Mouse (Mus musculus) intestine, postnatal 0 days (tissue): ENCODE results near the gene BC005561. TPM values are rescaled to one million over a fixed set of nuclear protein-coding genes. Genes with fewer than 3 reads are reported as not detected.

Source experiments
- ATAC-seq: fragments of 200-750 bp; cut with Nextera tagmentation; 2 replicates; pipeline ENCODE4 v1.8.0; 2017; ENCODE audit warnings: mild to moderate bottlenecking, moderate TSS enrichment, moderate library complexity
- H3K27ac ChIP-seq: fragments of 300-500 bp; sonication (generic); 2 replicates; pipeline ENCODE4 v1.5.1; 2014; ENCODE audit warnings: mild to moderate bottlenecking, low read depth, low read length, moderate library complexity
- H3K27me3 ChIP-seq: fragments of 300-500 bp; sonication (generic); replicated peaks from 2 replicates; pipeline ENCODE4 v1.6.1; 2014; ENCODE audit warnings: low read length, mixed read lengths; ENCODE audit not compliant: control insufficient read depth, insufficient read depth
- H3K36me3 ChIP-seq: fragments of 300-500 bp; sonication (generic); 2 replicates; pipeline ENCODE4 v1.6.1; 2014; ENCODE audit warnings: mild to moderate bottlenecking, moderate library complexity; ENCODE audit not compliant: control insufficient read depth, insufficient read depth
- H3K4me1 ChIP-seq: fragments of 300-500 bp; sonication (generic); replicated peaks from 2 replicates; pipeline ENCODE4 v1.6.1; 2014; ENCODE audit warnings: antibody characterized with exemption, low read length, mixed read lengths; ENCODE audit not compliant: control insufficient read depth, insufficient read depth
- H3K4me2 ChIP-seq: fragments of 300-500 bp; sonication (generic); replicated peaks from 2 replicates; pipeline ENCODE4 v1.6.1; 2014; ENCODE audit warnings: low read depth, mild to moderate bottlenecking, moderate library complexity
- H3K4me3 ChIP-seq: fragments of 300-500 bp; sonication (generic); 2 replicates; pipeline ENCODE4 v1.5.1; 2014; ENCODE audit warnings: low read depth, low read length
- H3K9ac ChIP-seq: fragments of 300-500 bp; sonication (generic); 2 replicates; pipeline ENCODE4 v1.6.1; 2014; ENCODE audit warnings: mild to moderate bottlenecking, low read depth, low read length
- H3K9me3 ChIP-seq: fragments of 300-500 bp; sonication (generic); 2 replicates; pipeline ENCODE4 v1.6.1; 2016; ENCODE audit warnings: mixed run types; ENCODE audit not compliant: control insufficient read depth
- CTCF ChIP-seq: sonication (generic); IDR thresholded peaks from 2 replicates; pipeline ENCODE4 v1.5.1; 2016; ENCODE audit warnings: low read depth, mild to moderate bottlenecking, control low read depth, antibody characterized with exemption, moderate library complexity
- WGBS: fragments of 180-500 bp; shearing (Covaris S2); extraction: QIAGEN DNeasy Blood & Tissue Kit; methylation state at CpG from one replicate; pipeline ENCODE4 v1.1.7; 2014; 5-methylcytosine and 5-hydroxymethylcytosine counted together
- polyA plus RNA-seq: library from polyadenylated mRNA; unstranded; fragments of >200 nt; fragmentation: Nextera tagmentation; extraction: Ambion mirVana; gene quantifications from 2 replicates; pipeline ENCODE4 v1.2.1, GENCODE M21; 2015

BC005561 gene
- polyA plus RNA-seq, 1 experiment from 2014 or later, result 4.3 TPM

GRCm38 (mm10) chr5:104465279-104465678 is 42.9 kb upstream of the BC005561 start:
- Histone ChIP-seq H3K9me3 (no peaks in the 10 kb centered on the region), H3K4me3 (no peak overlapping the region), H3K4me1 (no peaks in the 10 kb centered on the region), H3K4me2 (no peak overlapping the region), H3K36me3 (peaks cover 17% of the 10 kb centered on the region; the same call in 1 of the 2 replicates), H3K27me3 (no peaks in the 10 kb centered on the region), H3K9ac (no peak overlapping the region), H3K27ac (no peak overlapping the region)
- no peak for ATAC-seq
- WGBS, result 72% methylated on average over 8 of the region's 8 CpGs
- TF ChIP-seq CTCF, result no peak

GRCm38 (mm10) chr5:104465731-104466130 is 42.4 kb upstream of the BC005561 start:
- Histone ChIP-seq H3K9ac (no peak overlapping the region), H3K36me3 (peaks cover 19% of the 10 kb centered on the region; the same call in 1 of the 2 replicates), H3K4me1 (no peaks in the 10 kb centered on the region), H3K27me3 (no peaks in the 10 kb centered on the region), H3K27ac (no peak overlapping the region), H3K4me2 (no peak overlapping the region), H3K9me3 (no peaks in the 10 kb centered on the region), H3K4me3 (no peak overlapping the region)
- 83% methylated on average over 12 of the region's 12 CpGs for WGBS
- TF ChIP-seq CTCF, result no peak
- no peak for ATAC-seq

GRCm38 (mm10) chr5:104466816-104467215 is 41.3 kb upstream of the BC005561 start:
- Histone ChIP-seq H3K9ac (no peak overlapping the region), H3K4me2 (no peak overlapping the region), H3K27me3 (no peaks in the 10 kb centered on the region), H3K4me3 (no peak overlapping the region), H3K27ac (no peak overlapping the region), H3K4me1 (no peaks in the 10 kb centered on the region), H3K36me3 (peaks cover 24% of the 10 kb centered on the region; the same call in 1 of the 2 replicates), H3K9me3 (no peaks in the 10 kb centered on the region)
- no peak for ATAC-seq
- 95% methylated on average over 16 of the region's 16 CpGs for WGBS
- no peak for TF ChIP-seq CTCF

GRCm38 (mm10) chr5:104468586-104468985 is 39.6 kb upstream of the BC005561 start:
- H3K9me3 ChIP-seq, result no peaks in the 10 kb centered on the region
- no peak for TF ChIP-seq CTCF
- H3K27ac ChIP-seq, result no peak overlapping the region
- no peak overlapping the region for H3K4me2 ChIP-seq
- H3K4me3 ChIP-seq, result no peak overlapping the region
- peaks cover 40% of the 10 kb centered on the region for H3K36me3 ChIP-seq
- ATAC-seq, result no peak
- H3K27me3 ChIP-seq, result no peaks in the 10 kb centered on the region
- no peaks in the 10 kb centered on the region for H3K4me1 ChIP-seq
- no peak overlapping the region for H3K9ac ChIP-seq
- 94% methylated on average over 5 of the region's 5 CpGs for WGBS

- Histone ChIP-seq H3K9me3 (no peaks in the 10 kb centered on the region), H3K36me3 (peaks cover 40% of the 10 kb centered on the region), H3K9ac (no peak overlapping the region), H3K4me1 (no peaks in the 10 kb centered on the region), H3K27me3 (no peaks in the 10 kb centered on the region), H3K27ac (no peak overlapping the region), H3K4me2 (no peak overlapping the region), H3K4me3 (no peak overlapping the region)
- no peak for ATAC-seq
- WGBS, result 79% methylated on average over 5 of the region's 5 CpGs
- TF ChIP-seq CTCF, result no peak
Observed at GRCm38 (mm10) chr5:104470981-104471391, 37.2 kb upstream of the BC005561 start.

- Histone ChIP-seq H3K4me3 (no peak overlapping the region), H3K4me2 (no peak overlapping the region), H3K27ac (no peak overlapping the region), H3K9ac (no peak overlapping the region), H3K36me3 (peaks cover 34% of the 10 kb centered on the region), H3K4me1 (no peaks in the 10 kb centered on the region), H3K9me3 (no peaks in the 10 kb centered on the region), H3K27me3 (no peaks in the 10 kb centered on the region)
- WGBS, result 95% methylated on average over 8 of the region's 8 CpGs
- ATAC-seq, result no peak
- peak; percentile 53 for TF ChIP-seq CTCF
Observed at GRCm38 (mm10) chr5:104472371-104472770, 35.8 kb upstream of the BC005561 start.

GRCm38 (mm10) chr5:104480367-104480766 is 27.8 kb upstream of the BC005561 start:
- no peak for TF ChIP-seq CTCF
- H3K27ac ChIP-seq, result no peak overlapping the region
- WGBS, result 62% methylated on average over 7 of the region's 7 CpGs
- peaks cover 51% of the 10 kb centered on the region for H3K36me3 ChIP-seq
- no peaks in the 10 kb centered on the region for H3K27me3 ChIP-seq
- H3K9me3 ChIP-seq, result no peaks in the 10 kb centered on the region
- no peak for ATAC-seq
- no peak overlapping the region for H3K4me3 ChIP-seq
- no peaks in the 10 kb centered on the region for H3K4me1 ChIP-seq
- no peak overlapping the region for H3K4me2 ChIP-seq
- H3K9ac ChIP-seq, result no peak overlapping the region
